Mouse (Mus musculus): ENCODE data around the gene Nfam1. TPM values are rescaled to one million over a fixed set of nuclear protein-coding genes. Genes with fewer than 3 reads are reported as not detected.
A peak's percentile ranks its signal among the peaks of the same experiment; 100 is the strongest.

Gene Nfam1
- total and polyA plus RNA-seq, 3 experiments = 0.04 to 0.81 (median 0.20) TPM

DNA sequence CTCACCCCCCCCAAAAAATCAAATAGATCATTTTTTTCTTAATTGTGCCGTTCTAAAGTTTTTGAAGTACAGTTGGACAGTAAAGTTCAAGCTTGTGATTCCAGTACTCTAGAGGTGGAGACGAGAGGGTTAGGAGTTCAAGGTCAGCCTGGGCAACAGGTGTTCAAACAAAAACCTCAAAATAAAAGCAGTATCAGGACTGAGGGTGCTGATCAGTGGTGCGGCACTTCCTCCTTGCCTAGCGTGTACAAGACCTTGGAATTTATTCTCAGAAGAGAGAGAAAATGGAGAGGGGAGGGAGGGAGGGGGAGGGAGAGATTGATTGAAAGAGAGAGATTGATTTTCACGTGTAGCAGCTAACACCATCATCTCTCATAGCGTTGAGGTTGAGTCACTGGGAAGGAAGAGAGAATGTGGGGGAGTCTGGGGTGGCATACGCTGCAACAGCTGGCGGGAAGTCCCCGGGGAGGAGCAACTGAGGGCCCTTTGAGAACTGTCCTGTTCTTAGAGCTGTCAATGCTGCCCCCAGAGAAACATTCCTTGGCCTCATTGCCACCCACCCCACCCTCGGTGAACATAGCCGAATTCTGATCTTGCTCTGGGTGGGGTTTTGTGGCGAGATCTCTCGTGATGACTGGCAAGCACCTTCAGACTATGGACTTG, 24.2 kb downstream of the Nfam1 start:
- dilution Hi-C loops (cut with MboI; ENCODE audit: extremely low pct_ligation_motif_present, extremely low pct_unique_long_range_greater_than_20kb, low sequenced_read_pairs) = no loop called here
- peak; percentile 66 for DNase-seq (ENCODE audit: extremely low read depth)

DNA sequence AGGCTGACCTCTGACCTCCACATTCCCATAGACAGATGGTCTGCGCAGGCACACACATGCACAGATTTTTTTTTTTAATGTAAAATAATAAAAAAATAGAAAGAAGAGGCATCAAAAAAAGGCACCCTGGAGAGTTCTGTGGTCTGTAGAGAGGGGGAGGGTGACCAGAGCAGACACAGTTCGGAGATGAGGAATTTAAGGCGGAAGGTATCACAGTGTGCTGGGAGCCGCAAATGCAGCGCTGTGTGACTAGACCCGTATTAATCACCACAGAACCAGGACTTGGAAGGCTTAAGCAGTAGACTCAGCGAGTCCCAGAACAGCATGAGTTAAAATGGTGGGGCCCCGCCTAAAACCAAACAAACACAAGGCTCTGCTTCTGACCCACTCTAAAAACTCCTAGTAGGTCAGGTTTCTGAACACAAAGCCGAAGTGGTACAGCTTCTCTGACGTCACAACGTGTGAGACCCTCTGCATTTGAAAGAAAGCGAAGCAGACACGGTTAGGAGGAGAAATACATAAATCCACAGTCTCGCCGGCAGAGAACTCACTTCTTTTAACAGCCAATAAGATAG, 25.7 kb downstream of the Nfam1 start:
- H3K4me3 ChIP-seq (replicated peaks in 1 of 3; ENCODE audit: low read depth in 2 of 3, low read length in 2 of 3, poor library complexity in 1 of 3) = no peak overlapping the region
- dilution Hi-C loops (cut with MboI; ENCODE audit: extremely low pct_ligation_motif_present, extremely low pct_unique_long_range_greater_than_20kb, low sequenced_read_pairs) (no loop called here), in situ Hi-C loops (cut with MboI; ENCODE audit: low pct_ligation_motif_present, low pct_unique_long_range_greater_than_20kb, low sequenced_read_pairs) (no loop called here)
- H3K4me2 ChIP-seq (ENCODE audit: insufficient read depth, low read depth, poor library complexity, severe bottlenecking) = no peak overlapping the region
- no peak for TF ChIP-seq EP300 (IDR thresholded peaks at IDR 0.05; ENCODE audit: low read length)
- no peak for TF ChIP-seq ZC3H11A (IDR thresholded peaks at IDR 0.05; ENCODE audit: low read depth, low read length)
- DNase-seq (ENCODE audit: extremely low read depth) = no peak
- H3K9ac ChIP-seq (ENCODE audit: insufficient read depth, low read depth) = no peak overlapping the region
- no peak overlapping the region for H3K27ac ChIP-seq (ENCODE audit: insufficient read depth, low read depth)
- peaks cover 5% of the 10 kb centered on the region for H3K9me3 ChIP-seq (replicated peaks; ENCODE audit: low read length)
- peaks cover 26 to 75% of the 10 kb centered on the region in 2 experiments for H3K4me1 ChIP-seq (ENCODE audit: control insufficient read depth in 1 of 2, insufficient read depth in 2 of 2)
- no peaks in the 10 kb centered on the region for H3K27me3 ChIP-seq (replicated peaks)
- H3K36me3 ChIP-seq (replicated peaks in 1 of 2; ENCODE audit: control insufficient read depth in 1 of 2, insufficient read depth in 1 of 2, low read length in 1 of 2) = no peaks in the 10 kb centered on the region
- H3K79me2 ChIP-seq (replicated peaks; ENCODE audit: control insufficient read depth, extremely low read depth, insufficient read depth, poor library complexity, severe bottlenecking) = no peaks in the 10 kb centered on the region

More for the DNA sequence above, 24.2 kb downstream of the Nfam1 start:
- Histone ChIP-seq H3K9me3 (replicated peaks; ENCODE audit: low read length) (no peaks in the 10 kb centered on the region), H3K36me3 (replicated peaks in 1 of 2; ENCODE audit: control insufficient read depth in 1 of 2, insufficient read depth in 1 of 2, low read length in 1 of 2) (no peaks in the 10 kb centered on the region), H3K27ac (ENCODE audit: insufficient read depth, low read depth) (peak overlapping the region; percentile 17; the same call in 1 of the 2 replicates), H3K27me3 (replicated peaks) (no peaks in the 10 kb centered on the region), H3K79me2 (replicated peaks; ENCODE audit: control insufficient read depth, extremely low read depth, insufficient read depth, poor library complexity, severe bottlenecking) (no peaks in the 10 kb centered on the region), H3K4me3 (replicated peaks in 1 of 3; ENCODE audit: low read depth in 2 of 3, low read length in 2 of 3, poor library complexity in 1 of 3) (no peak overlapping the region), H3K4me1 (ENCODE audit: control insufficient read depth in 1 of 2, insufficient read depth in 2 of 2) (peaks cover 15 to 66% of the 10 kb centered on the region in 2 experiments), H3K4me2 (ENCODE audit: insufficient read depth, low read depth, poor library complexity, severe bottlenecking) (peak overlapping the region; percentile 1; the same call in 1 of the 2 replicates), H3K9ac (ENCODE audit: insufficient read depth, low read depth) (no peak overlapping the region)
- in situ Hi-C loops (cut with MboI; ENCODE audit: low pct_ligation_motif_present, low pct_unique_long_range_greater_than_20kb, low sequenced_read_pairs) = no loop called here
- TF ChIP-seq MAX (IDR thresholded peaks at IDR 0.05; ENCODE audit: low read length) = peak; percentile 52; the same call in 1 of the 2 replicates
- TF ChIP-seq E2F4 (IDR thresholded peaks at IDR 0.05; ENCODE audit: insufficient replicate concordance, low read depth, low read length) = 0 out of 2 replicates have a peak, but pooled peaks have one; percentile 33
- TF ChIP-seq KAT2A (IDR thresholded peaks at IDR 0.05; ENCODE audit: insufficient replicate concordance, low read length) = no peak
- no peak for TF ChIP-seq UBTF (IDR thresholded peaks at IDR 0.05; ENCODE audit: low read depth, low read length)
- peak; percentile 56 for TF ChIP-seq EP300 (IDR thresholded peaks at IDR 0.05; ENCODE audit: low read length)
- peak; percentile 25; the same call in 1 of the 2 replicates for TF ChIP-seq ELF1 (IDR thresholded peaks at IDR 0.05; ENCODE audit: low read depth, low read length)
- TF ChIP-seq SMC3 (IDR thresholded peaks at IDR 0.05; ENCODE audit: low read depth, low read length) = no peak
- no peak for TF ChIP-seq TBP (conservative IDR thresholded peaks at IDR 0.05; ENCODE audit: low read depth, low read length)
- no peak for TF ChIP-seq MAFK (IDR thresholded peaks at IDR 0.05; ENCODE audit: insufficient replicate concordance, low read length)
- no peak for TF ChIP-seq ZNF384 (IDR thresholded peaks at IDR 0.05; ENCODE audit: low read depth, low read length)
- 0 out of 2 replicates have a peak, but pooled peaks have one; percentile 59 for TF ChIP-seq MAZ (IDR thresholded peaks at IDR 0.05; ENCODE audit: low read depth, low read length)
- TF ChIP-seq RCOR1 (conservative IDR thresholded peaks at IDR 0.05; ENCODE audit: low read depth, low read length) = no peak
- TF ChIP-seq MEF2A (IDR thresholded peaks at IDR 0.05; ENCODE audit: borderline replicate concordance, low read depth, low read length) = peak; percentile 60; the same call in 1 of the 2 replicates
- TF ChIP-seq USF1 (IDR thresholded peaks at IDR 0.05; ENCODE audit: low read depth, low read length) = no peak
- TF ChIP-seq POLR2AphosphoS2 (IDR thresholded peaks at IDR 0.05; ENCODE audit: low read depth, low read length) = no peak
- TF ChIP-seq USF2 (conservative IDR thresholded peaks at IDR 0.05; ENCODE audit: low read depth, low read length) = no peak
- no peak for TF ChIP-seq GABPA (IDR thresholded peaks at IDR 0.05; ENCODE audit: insufficient replicate concordance, low read depth, low read length)
- TF ChIP-seq HCFC1 (IDR thresholded peaks at IDR 0.05; ENCODE audit: low read depth, low read length) = no peak
- peak; percentile 59 for TF ChIP-seq IRF4 (IDR thresholded peaks at IDR 0.05; ENCODE audit: low read depth, low read length)
- TF ChIP-seq CHD1 (IDR thresholded peaks at IDR 0.05; ENCODE audit: low read depth, low read length) = no peak
- no peak for TF ChIP-seq POLR2A (IDR thresholded peaks at IDR 0.05; ENCODE audit: low read depth, low read length)
- peak; percentile 14; the same call in 1 of the 2 replicates for TF ChIP-seq SIN3A (IDR thresholded peaks at IDR 0.05; ENCODE audit: low read length)
- peak; percentile 59 for TF ChIP-seq ETS1 (conservative IDR thresholded peaks at IDR 0.05; ENCODE audit: low read depth, low read length)
- TF ChIP-seq CHD2 (IDR thresholded peaks at IDR 0.05; ENCODE audit: low read length) = peak; percentile 56
- TF ChIP-seq MYC (IDR thresholded peaks at IDR 0.05; ENCODE audit: low read depth, low read length) = peak; percentile 36; the same call in 1 of the 2 replicates
- peak; percentile 39; the same call in 1 of the 2 replicates for TF ChIP-seq BHLHE40 (IDR thresholded peaks at IDR 0.05; ENCODE audit: low read depth, low read length)
- no peak for TF ChIP-seq ZKSCAN1 (IDR thresholded peaks at IDR 0.05; ENCODE audit: borderline replicate concordance, low read depth, low read length)
- no peak for TF ChIP-seq CTCF (conservative IDR thresholded peaks at IDR 0.05 in 1 of 2, IDR thresholded peaks at IDR 0.05 in 1 of 2; ENCODE audit: low read depth in 2 of 2, low read length in 2 of 2)
- no peak for TF ChIP-seq ZC3H11A (IDR thresholded peaks at IDR 0.05; ENCODE audit: low read depth, low read length)
- no peak for TF ChIP-seq MXI1 (IDR thresholded peaks at IDR 0.05; ENCODE audit: low read depth, low read length)
- no peak for TF ChIP-seq NELFE (IDR thresholded peaks at IDR 0.05; ENCODE audit: low read depth, low read length)
- no peak for TF ChIP-seq PAX5 (IDR thresholded peaks at IDR 0.05; ENCODE audit: low read length)
- TF ChIP-seq TCF12 (IDR thresholded peaks at IDR 0.05; ENCODE audit: low read depth, low read length) = no peak; the same call in 1 of the 2 replicates
- no peak for TF ChIP-seq ZMIZ1 (IDR thresholded peaks at IDR 0.05; ENCODE audit: low read depth, low read length)
- TF ChIP-seq RAD21 (IDR thresholded peaks at IDR 0.05; ENCODE audit: low read depth, low read length) = no peak; the same call in 1 of the 2 replicates
- TF ChIP-seq NRF1 (IDR thresholded peaks at IDR 0.05; ENCODE audit: low read depth, low read length) = no peak
- TF ChIP-seq JUND (conservative IDR thresholded peaks at IDR 0.05; ENCODE audit: low read depth, low read length) = no peak
- TF ChIP-seq JUN (IDR thresholded peaks at IDR 0.05; ENCODE audit: insufficient read depth, low read depth, low read length) = no peak
